Mouse (Mus musculus) hindbrain, embryonic 16.5 days (tissue): ENCODE measurements around the gene Olfr907. TPM values are rescaled to one million over a fixed set of nuclear protein-coding genes. Genes with fewer than 3 reads are reported as not detected.

Experiments used
- polyA plus RNA-seq: library from polyadenylated mRNA; unstranded; fragments of >200 nt; fragmentation: Nextera tagmentation; extraction: Ambion mirVana; gene quantifications from 2 replicates; pipeline ENCODE4 v1.2.1, GENCODE M21; 2015

Gene Olfr907
- polyA plus RNA-seq, 1 experiment from 2014 or later, result not detected

Other genes starting within 250 kb of the Olfr907 start
- gene Olfr143, start 243.0 kb upstream of the Olfr907 start, polyA plus RNA-seq, result not detected in 2 replicates
- gene Olfr895, start 227.9 kb upstream of the Olfr907 start, polyA plus RNA-seq, result not detected in 2 replicates
- gene Olfr896-ps1, start 204.7 kb upstream of the Olfr907 start, polyA plus RNA-seq, result not detected in 2 replicates
- gene Olfr25, start 166.7 kb upstream of the Olfr907 start, polyA plus RNA-seq, result not detected in 2 replicates
- not detected in 2 replicates for gene Olfr898, start 147.4 kb upstream of the Olfr907 start, polyA plus RNA-seq
- gene Olfr250, start 128.9 kb upstream of the Olfr907 start, polyA plus RNA-seq, result not detected in 2 replicates
- gene Olfr251, start 118.7 kb upstream of the Olfr907 start, polyA plus RNA-seq, result not detected in 2 replicates
- not detected in 2 replicates for gene Olfr147, start 94.1 kb upstream of the Olfr907 start, polyA plus RNA-seq
- gene Olfr901, start 66.3 kb upstream of the Olfr907 start, polyA plus RNA-seq, result not detected in 2 replicates
- not detected in 2 replicates for gene Olfr902, start 48.1 kb upstream of the Olfr907 start, polyA plus RNA-seq
- not detected in 2 replicates for gene Olfr904, start 32.7 kb upstream of the Olfr907 start, polyA plus RNA-seq
- gene Olfr905, start 24.7 kb upstream of the Olfr907 start, polyA plus RNA-seq, result not detected in 2 replicates
- gene Olfr906, start 8.7 kb upstream of the Olfr907 start, polyA plus RNA-seq, result not detected in 2 replicates
- not detected in 2 replicates for gene Olfr911-ps1, start 25.8 kb downstream of the Olfr907 start, polyA plus RNA-seq
- not detected in 2 replicates for gene Olfr910, start 42.0 kb downstream of the Olfr907 start, polyA plus RNA-seq
- not detected in 2 replicates for gene Olfr912, start 84.4 kb downstream of the Olfr907 start, polyA plus RNA-seq
- not detected in 2 replicates for gene Olfr913, start 97.0 kb downstream of the Olfr907 start, polyA plus RNA-seq
- not detected in 2 replicates for gene Olfr914, start 109.3 kb downstream of the Olfr907 start, polyA plus RNA-seq
- not detected in 2 replicates for gene Olfr916, start 164.1 kb downstream of the Olfr907 start, polyA plus RNA-seq
- gene Olfr917, start 170.0 kb downstream of the Olfr907 start, polyA plus RNA-seq, result not detected in 2 replicates
- not detected in 2 replicates for gene Olfr918, start 178.8 kb downstream of the Olfr907 start, polyA plus RNA-seq
- not detected in 2 replicates for gene Olfr919, start 207.9 kb downstream of the Olfr907 start, polyA plus RNA-seq
- 8.7 and 9.7 TPM in 2 replicates for gene Vwa5a, start 222.5 kb downstream of the Olfr907 start, polyA plus RNA-seq